In the genomic region with DNA sequence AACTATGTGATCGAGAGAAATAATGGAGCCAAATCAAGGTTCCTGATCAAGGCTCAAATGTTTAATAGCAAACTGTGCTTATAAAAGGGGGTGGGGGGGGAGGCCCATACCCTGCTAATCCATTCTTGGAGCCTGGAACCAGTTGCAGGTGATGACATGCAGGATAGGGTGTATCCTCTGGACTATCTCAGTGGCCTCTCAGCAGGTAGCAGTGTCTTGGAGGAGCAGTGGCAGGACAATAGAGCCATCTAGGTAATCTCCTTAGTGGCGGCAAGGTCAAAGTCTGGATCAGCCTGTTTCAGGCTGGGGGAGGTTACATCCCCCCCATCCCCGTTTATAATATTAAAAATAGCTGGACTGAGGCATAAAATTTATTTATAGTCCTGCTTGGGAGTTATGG, we compare ENCODE assay signal across 15 mouse cellular contexts.
"Had no signal": no experiment of that assay in that cellular context is flagged by ENCODE, and none has a peak within 500 bp of the region (broad histone marks: within the 10 kb centered on the region; RNA-seq: fewer than 3 reads in every experiment).

No protein-coding gene starts in this region.

- H3K4me1 ChIP-seq: megakaryocyte, embryonic 14.5 days; midbrain, embryonic 13.5 days; midbrain, embryonic 15.5 days; neural tube, embryonic 12.5 days had no signal

- H3K27me3 ChIP-seq: megakaryocyte, embryonic 14.5 days; midbrain, embryonic 13.5 days; midbrain, embryonic 15.5 days; neural tube, embryonic 12.5 days had no signal

- H3K9ac ChIP-seq: lung, embryonic 14.5 days; midbrain, embryonic 13.5 days; midbrain, embryonic 15.5 days; neural tube, embryonic 12.5 days had no signal

- H3K4me3 ChIP-seq: megakaryocyte, embryonic 14.5 days; midbrain, embryonic 13.5 days; midbrain, embryonic 15.5 days; neural tube, embryonic 12.5 days had no signal

- DNase-seq: lung, adult 18-20 months; lung, embryonic 14.5 days; lung, postnatal 10 days; lung, postnatal 4 days; right cerebral cortex, postnatal 25 days; right cerebral cortex, postnatal 4 days; spleen, adult 18-20 months; thymus, adult 18-20 months; thymus, postnatal 14 days; thymus, postnatal 36 days had no signal

- ATAC-seq: midbrain, embryonic 13.5 days; midbrain, embryonic 15.5 days had no signal

- H3K4me2 ChIP-seq: lung, embryonic 14.5 days; midbrain, embryonic 11.5 days; midbrain, embryonic 13.5 days; midbrain, embryonic 15.5 days; neural tube, embryonic 12.5 days had no signal

- H3K27ac ChIP-seq: midbrain, embryonic 13.5 days; midbrain, embryonic 15.5 days; neural tube, embryonic 12.5 days had no signal

- H3K36me3 ChIP-seq: midbrain, embryonic 13.5 days; midbrain, embryonic 15.5 days; neural tube, embryonic 12.5 days had no signal

- H3K9me3 ChIP-seq: megakaryocyte, embryonic 14.5 days; midbrain, embryonic 13.5 days; midbrain, embryonic 15.5 days; neural tube, embryonic 12.5 days had no signal
